Mouse (Mus musculus): Measurements from ENCODE around the gene Lbx2. TPM values are rescaled to one million over a fixed set of nuclear protein-coding genes. Genes with fewer than 3 reads are reported as not detected.

Gene Lbx2
- polyA plus RNA-seq, 1 experiment from 2014 or later, result not detected

DNA sequence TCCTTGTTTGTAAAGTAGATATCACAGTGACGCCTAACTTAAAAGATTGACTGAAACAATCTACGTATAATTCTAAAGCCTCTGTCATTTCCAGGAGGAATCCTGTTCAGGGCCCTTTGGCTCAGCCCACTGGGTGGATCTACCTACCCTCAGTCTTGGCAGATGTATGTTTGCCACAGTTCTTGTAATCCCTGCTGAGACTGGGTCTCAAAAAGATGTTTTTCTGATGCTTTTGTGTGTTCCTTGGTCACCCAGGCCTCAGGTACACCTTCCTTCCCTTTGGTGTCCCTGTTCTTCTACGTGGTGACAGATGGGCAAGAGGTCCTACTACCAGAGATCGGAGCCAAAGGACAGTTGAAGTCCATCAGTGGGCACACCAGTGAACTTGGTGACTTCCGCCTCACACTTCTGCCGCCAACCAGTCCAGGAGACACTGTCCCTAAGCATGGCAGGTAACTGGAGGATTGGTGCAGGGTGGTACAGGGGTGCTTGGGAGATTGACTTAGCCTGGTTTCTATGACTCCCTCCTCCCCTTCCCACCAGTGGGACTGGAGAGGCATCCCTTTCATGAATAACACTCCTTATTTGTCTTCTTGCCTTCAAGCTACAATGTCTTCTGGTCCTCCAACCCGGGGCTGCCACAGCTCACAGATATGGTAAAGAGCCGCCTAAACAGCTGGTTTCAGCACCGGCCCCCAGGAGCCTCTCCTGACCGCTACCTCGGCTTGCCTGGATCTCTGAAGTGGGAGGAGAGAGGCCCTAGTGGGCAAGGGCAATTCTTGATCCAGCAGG is 30.4 kb downstream of the Lbx2 start:
- Histone ChIP-seq H3K27ac (replicated peaks) (peak overlapping the region; percentile 84; the same call in 1 of the 2 replicates), H3K9me3 (no peaks in the 10 kb centered on the region), H3K36me3 (peaks cover 36% of the 10 kb centered on the region), H3K4me3 (peak overlapping the region; percentile 80), H3K9ac (peak overlapping the region; percentile 93), H3K4me1 (peaks cover 52% of the 10 kb centered on the region), H3K27me3 (replicated peaks) (no peaks in the 10 kb centered on the region), H3K4me2 (peak overlapping the region; percentile 98)
- no peak for ATAC-seq (ENCODE audit: extremely low read depth, insufficient number of reproducible peaks, low FRiP score, low TSS enrichment)
- 72% methylated on average over 11 of the region's 11 CpGs for WGBS

- WGBS, result 80% methylated on average over 4 of the region's 4 CpGs
- Histone ChIP-seq H3K27ac (replicated peaks) (no peak overlapping the region), H3K9ac (peak overlapping the region; percentile 93; the same call in 1 of the 2 replicates), H3K27me3 (replicated peaks) (no peaks in the 10 kb centered on the region), H3K4me2 (no peak overlapping the region), H3K4me3 (no peak overlapping the region; the same call in 1 of the 2 replicates), H3K36me3 (peaks cover 32% of the 10 kb centered on the region), H3K9me3 (no peaks in the 10 kb centered on the region), H3K4me1 (peaks cover 48% of the 10 kb centered on the region)
- no peak for ATAC-seq (ENCODE audit: extremely low read depth, insufficient number of reproducible peaks, low FRiP score, low TSS enrichment)
Observed at GRCm38 (mm10) chr6:83117165-83117438, 30.9 kb downstream of the Lbx2 start.

GRCm38 (mm10) chr6:83117616-83118015 is 31.4 kb downstream of the Lbx2 start:
- H3K4me2 ChIP-seq, result no peak overlapping the region
- no peak overlapping the region for H3K9ac ChIP-seq

DNA sequence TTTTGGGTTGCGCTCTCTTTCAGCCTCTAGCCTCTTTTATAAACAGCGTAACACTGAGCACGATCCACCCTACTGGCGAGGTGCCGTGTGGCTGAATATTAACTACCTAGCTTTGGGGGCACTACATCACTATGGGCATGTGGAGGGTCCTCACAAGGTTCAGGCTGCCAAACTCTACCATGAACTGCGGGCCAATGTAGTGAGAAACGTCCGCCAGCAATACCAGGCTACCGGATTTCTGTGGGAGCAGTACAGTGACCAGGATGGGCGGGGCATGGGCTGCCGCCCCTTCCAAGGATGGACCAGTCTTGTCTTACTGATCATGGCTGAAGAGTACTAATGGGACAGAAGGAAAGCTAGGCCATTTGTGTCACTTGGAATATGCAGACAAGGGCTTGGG is 32.2 kb downstream of the Lbx2 start:
- Histone ChIP-seq H3K36me3 (peaks cover 31% of the 10 kb centered on the region), H3K4me3 (no peak overlapping the region), H3K27ac (replicated peaks) (no peak overlapping the region), H3K9ac (no peak overlapping the region), H3K4me1 (peaks cover 57% of the 10 kb centered on the region), H3K4me2 (no peak overlapping the region), H3K27me3 (replicated peaks) (no peaks in the 10 kb centered on the region), H3K9me3 (no peaks in the 10 kb centered on the region)
- 83% methylated on average over 11 of the region's 11 CpGs for WGBS
- no peak for ATAC-seq (ENCODE audit: extremely low read depth, insufficient number of reproducible peaks, low FRiP score, low TSS enrichment)

More at GRCm38 (mm10) chr6:83117616-83118015, 31.4 kb downstream of the Lbx2 start:
- Histone ChIP-seq H3K4me1 (peaks cover 51% of the 10 kb centered on the region), H3K36me3 (peaks cover 31% of the 10 kb centered on the region), H3K4me3 (no peak overlapping the region), H3K27me3 (replicated peaks) (no peaks in the 10 kb centered on the region), H3K9me3 (no peaks in the 10 kb centered on the region), H3K27ac (replicated peaks) (no peak overlapping the region)
- WGBS, result 91% methylated on average over 13 of the region's 13 CpGs
- no peak for ATAC-seq (ENCODE audit: extremely low read depth, insufficient number of reproducible peaks, low FRiP score, low TSS enrichment)

GRCm38 (mm10) chr6:83118825-83119733 is 32.9 kb downstream of the Lbx2 start:
- Histone ChIP-seq H3K4me3 (no peak overlapping the region), H3K4me1 (peaks cover 60% of the 10 kb centered on the region)

GRCm38 (mm10) chr6:83119734-83120051 is 33.5 kb downstream of the Lbx2 start:
- peak overlapping the region; percentile 99 for H3K4me2 ChIP-seq
- H3K4me1 ChIP-seq, result peaks cover 60% of the 10 kb centered on the region

More at GRCm38 (mm10) chr6:83118825-83119733, 32.9 kb downstream of the Lbx2 start:
- 74% methylated on average over 14 of the region's 14 CpGs for WGBS
- Histone ChIP-seq H3K27me3 (replicated peaks) (no peaks in the 10 kb centered on the region), H3K9me3 (no peaks in the 10 kb centered on the region), H3K36me3 (peaks cover 36% of the 10 kb centered on the region), H3K27ac (replicated peaks) (0 out of 2 replicates have a peak overlapping the region, but pooled peaks have one; percentile 20), H3K4me2 (no peak overlapping the region), H3K9ac (peak overlapping the region; percentile 93; the same call in 1 of the 2 replicates)
- no peak for ATAC-seq (ENCODE audit: extremely low read depth, insufficient number of reproducible peaks, low FRiP score, low TSS enrichment)

DNA sequence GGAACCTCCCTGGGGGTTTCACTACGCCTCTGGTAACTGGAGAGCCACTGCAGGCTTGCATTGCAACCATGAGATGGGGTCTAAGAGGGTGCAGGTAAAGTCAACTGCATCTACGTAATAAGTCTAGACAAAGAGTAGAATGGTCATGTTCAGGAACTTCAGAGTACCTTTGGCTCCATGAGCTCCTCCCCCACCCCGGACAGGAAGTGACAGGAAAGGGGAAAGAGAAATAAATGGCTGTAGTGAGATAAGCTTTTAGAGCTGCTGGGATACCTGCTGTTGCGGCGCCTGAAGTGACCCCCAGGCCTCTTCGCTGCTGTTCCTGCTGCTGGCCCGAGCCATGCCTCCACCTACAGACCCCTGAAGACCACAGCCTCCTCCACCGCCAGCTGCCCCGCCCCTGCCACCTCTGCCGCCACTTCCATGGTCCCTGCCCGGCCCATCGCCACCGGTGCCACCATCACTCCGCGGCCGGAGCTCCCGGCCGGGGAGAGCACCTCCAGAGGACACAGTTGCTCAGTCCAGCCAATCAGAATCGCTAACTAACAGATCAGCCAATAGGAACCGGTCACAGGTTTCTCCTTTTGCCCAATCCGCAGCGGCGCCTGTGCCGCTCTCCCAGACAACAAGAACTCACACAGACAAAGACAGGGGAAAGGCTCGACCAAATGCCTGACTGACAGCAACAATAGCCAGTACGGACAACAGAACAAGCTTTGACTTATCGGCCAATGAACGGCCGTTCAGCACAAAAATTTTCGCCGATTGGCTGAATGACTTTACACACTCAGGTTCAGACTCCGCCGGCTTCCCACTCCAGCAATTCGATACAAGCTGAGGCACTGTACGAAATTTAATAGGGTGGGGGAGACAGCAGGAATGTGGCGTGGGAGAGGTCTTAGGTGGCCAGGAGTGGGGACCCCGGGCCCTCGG is 35.0 kb downstream of the Lbx2 start, which contains the start of gene Wbp1:
TSS of gene Wbp1 (minus strand) at position 630 of the 933 bp plus-strand sequence.
- peak within 1 kb of the TSS; percentile 94 for H3K9ac ChIP-seq
- H3K4me2 ChIP-seq, result peak within 1 kb of the TSS; percentile 99
- peak; percentile 86 for ATAC-seq (ENCODE audit: extremely low read depth, insufficient number of reproducible peaks, low FRiP score, low TSS enrichment)
- H3K9me3 ChIP-seq, result no peaks in the 10 kb centered on the region
- peak within 1 kb of the TSS; percentile 80 for H3K4me3 ChIP-seq
- WGBS, result under 1% methylated on average over 38 of the region's 38 CpGs
- H3K27ac ChIP-seq (replicated peaks), result peak within 1 kb of the TSS; percentile 95
- H3K27me3 ChIP-seq (replicated peaks), result no peaks in the 10 kb centered on the region
- peaks cover 36% of the 10 kb centered on the region for H3K36me3 ChIP-seq
- H3K4me1 ChIP-seq, result peaks cover 58% of the 10 kb centered on the region

More at GRCm38 (mm10) chr6:83119734-83120051, 33.5 kb downstream of the Lbx2 start:
- peaks cover 36% of the 10 kb centered on the region for H3K36me3 ChIP-seq
- H3K27ac ChIP-seq (replicated peaks), result no peak overlapping the region
- no peak for ATAC-seq (ENCODE audit: extremely low read depth, insufficient number of reproducible peaks, low FRiP score, low TSS enrichment)
- 75% methylated on average over 7 of the region's 7 CpGs for WGBS
- H3K4me3 ChIP-seq, result peak overlapping the region; percentile 80; the same call in 1 of the 2 replicates
- H3K27me3 ChIP-seq (replicated peaks), result no peaks in the 10 kb centered on the region
- no peaks in the 10 kb centered on the region for H3K9me3 ChIP-seq
- peak overlapping the region; percentile 93 for H3K9ac ChIP-seq

DNA sequence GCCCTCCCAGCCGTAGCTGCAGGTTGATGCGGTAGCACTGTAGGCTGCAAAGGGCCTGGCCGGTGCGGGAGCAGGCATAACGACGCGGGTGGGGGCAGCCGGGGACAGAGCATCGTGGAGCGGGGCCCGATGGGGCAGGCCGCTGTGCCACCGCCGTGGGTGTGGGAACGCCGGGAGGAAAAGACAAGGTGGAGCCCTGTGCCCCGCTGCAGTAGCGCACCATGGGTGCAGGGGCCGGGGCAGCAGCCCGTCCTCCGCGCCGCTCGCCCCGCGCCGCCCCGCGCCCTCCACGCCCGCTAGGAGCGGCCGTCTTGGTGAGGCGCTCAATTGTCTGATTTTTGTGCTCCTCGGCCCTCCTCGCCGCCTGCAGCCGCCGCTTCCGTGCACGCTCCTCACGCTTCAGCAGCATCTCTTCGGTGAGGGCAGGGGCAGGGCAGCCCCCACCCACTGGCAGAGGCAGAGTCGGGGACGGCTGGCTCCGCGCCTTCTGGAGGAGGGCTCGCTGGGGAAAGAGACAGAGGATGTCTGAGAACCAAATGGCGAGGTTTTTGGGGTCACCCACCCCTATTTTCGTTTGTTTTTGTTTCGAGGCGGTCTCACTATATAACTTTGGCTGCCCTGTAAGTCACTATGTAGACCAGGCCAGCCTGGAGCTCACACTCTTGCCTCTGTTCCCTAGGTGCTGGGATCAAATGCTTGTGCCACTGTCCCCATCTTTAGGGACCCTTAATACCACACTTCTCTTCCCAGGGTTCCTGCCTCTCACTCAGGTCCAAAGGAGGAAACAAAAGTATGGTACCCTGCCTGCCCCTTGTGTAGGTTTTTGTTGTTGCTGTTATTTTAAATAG is 35.9 kb downstream of the Lbx2 start:
- peak; percentile 51 for ATAC-seq (ENCODE audit: extremely low read depth, insufficient number of reproducible peaks, low FRiP score, low TSS enrichment)
- Histone ChIP-seq H3K9me3 (no peaks in the 10 kb centered on the region), H3K4me3 (peak overlapping the region; percentile 80), H3K36me3 (peaks cover 32% of the 10 kb centered on the region), H3K9ac (peak overlapping the region; percentile 94), H3K4me1 (peaks cover 49% of the 10 kb centered on the region), H3K27ac (replicated peaks) (peak overlapping the region; percentile 95), H3K27me3 (replicated peaks) (no peaks in the 10 kb centered on the region), H3K4me2 (peak overlapping the region; percentile 99)
- 2% methylated on average over 52 of the region's 52 CpGs for WGBS

DNA sequence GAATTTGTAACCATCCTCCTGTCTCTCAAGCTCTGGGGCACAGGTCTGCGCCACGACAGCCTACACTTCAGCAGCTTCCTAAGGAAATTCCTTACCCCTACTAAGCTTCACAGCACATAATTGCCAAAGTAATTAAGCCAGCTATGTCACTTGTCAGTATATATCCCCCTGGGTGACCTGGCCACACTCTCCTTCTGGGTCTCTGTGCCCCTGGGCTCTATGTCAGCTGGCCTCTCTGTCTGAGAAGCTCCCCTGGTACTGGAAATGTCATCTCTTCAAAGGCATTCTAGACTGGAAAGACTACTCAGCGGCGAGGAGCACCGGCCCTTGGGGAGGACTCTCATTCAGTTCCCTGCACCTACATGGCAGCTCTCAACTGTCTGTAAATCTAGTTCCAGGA is 36.8 kb downstream of the Lbx2 start:
- H3K9me3 ChIP-seq, result no peaks in the 10 kb centered on the region
- peaks cover 23% of the 10 kb centered on the region for H3K36me3 ChIP-seq
- WGBS, result 84% methylated on average over 5 of the region's 5 CpGs
- peak overlapping the region; percentile 99 for H3K4me2 ChIP-seq
- H3K27me3 ChIP-seq (replicated peaks), result no peaks in the 10 kb centered on the region
- peak overlapping the region; percentile 80 for H3K4me3 ChIP-seq
- peak overlapping the region; percentile 94; the same call in 1 of the 2 replicates for H3K9ac ChIP-seq
- peaks cover 45% of the 10 kb centered on the region for H3K4me1 ChIP-seq
- no peak overlapping the region for H3K27ac ChIP-seq (replicated peaks)
- ATAC-seq (ENCODE audit: extremely low read depth, insufficient number of reproducible peaks, low FRiP score, low TSS enrichment), result no peak

- Histone ChIP-seq H3K4me3 (peak overlapping the region; percentile 77), H3K9me3 (no peaks in the 10 kb centered on the region), H3K9ac (peak overlapping the region; percentile 88), H3K4me2 (peak overlapping the region; percentile 96), H3K36me3 (0 out of 2 replicates have a peak, but pooled peaks cover 5% of the 10 kb centered on the region), H3K27ac (replicated peaks) (peak overlapping the region; percentile 46), H3K4me1 (peaks cover 36% of the 10 kb centered on the region), H3K27me3 (replicated peaks) (no peaks in the 10 kb centered on the region)
- no peak for ATAC-seq (ENCODE audit: extremely low read depth, insufficient number of reproducible peaks, low FRiP score, low TSS enrichment)
- WGBS, result under 1% methylated on average over 30 of the region's 30 CpGs
Observed at GRCm38 (mm10) chr6:83124851-83125312, 38.7 kb downstream of the Lbx2 start.
